In the genomic region with DNA sequence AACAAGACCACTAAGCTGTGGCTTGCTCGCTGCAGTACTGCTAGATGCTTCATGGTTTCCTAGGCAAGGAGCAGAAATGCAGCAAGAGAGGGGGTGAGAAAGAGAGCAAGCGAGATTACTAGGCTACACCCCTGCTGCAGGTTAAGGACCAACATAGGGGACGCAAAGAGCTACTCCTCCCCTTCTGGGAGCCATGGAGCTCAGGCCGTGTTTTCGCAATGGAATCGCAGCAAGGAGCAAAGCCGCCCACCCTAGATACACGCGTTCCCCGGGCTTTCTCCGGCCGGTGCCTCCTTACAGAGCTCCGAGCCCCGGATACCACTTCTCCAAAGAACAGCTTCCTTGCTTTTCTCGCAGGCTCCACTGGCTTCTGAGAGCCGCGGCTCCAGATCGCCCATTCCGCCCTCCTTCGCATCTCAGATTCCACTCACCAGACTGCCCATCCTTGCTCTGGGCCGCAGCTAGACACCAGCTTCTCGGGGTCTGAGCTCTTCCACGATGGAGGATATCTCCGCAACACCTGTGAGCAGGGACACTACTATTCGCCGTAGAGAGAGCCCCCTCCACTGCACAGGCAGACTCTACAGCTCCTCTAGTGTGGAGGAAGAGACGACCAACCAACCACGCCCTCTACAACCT, we compare ENCODE assay signal across 8 mouse cellular contexts. TPM values are rescaled to one million over a fixed set of nuclear protein-coding genes. Genes with fewer than 3 reads are reported as not detected.
DNase-seq lines count a peak whose midpoint lies in the region; ATAC-seq lines count a peak whose summit lies in the region.

A gene (minus strand): TSS at position 629 of the 639 bp plus-strand sequence.

- H3K9me3 ChIP-seq in intestine, embryonic 14.5 days (ENCODE audit: control insufficient read depth, low read length): no peaks in the 10 kb centered on the region

- H3K27ac ChIP-seq in intestine, embryonic 14.5 days (ENCODE audit: low read depth): peak within 1 kb of the TSS; percentile 24; the same call in 1 of the 2 replicates

- H3K36me3 ChIP-seq in intestine, embryonic 14.5 days (ENCODE audit: control insufficient read depth, insufficient read depth, low read length): no peaks in the 10 kb centered on the region

- peak within 1 kb of the TSS; percentile 55 for H3K4me2 ChIP-seq in intestine, embryonic 14.5 days (ENCODE audit: low read length)

- peak within 1 kb of the TSS; percentile 38 for H3K9ac ChIP-seq in intestine, embryonic 14.5 days (ENCODE audit: low read length)

- peak; percentile 69 for ATAC-seq in intestine, embryonic 14.5 days (replicated peaks; ENCODE audit: low FRiP score, low TSS enrichment, low read depth)

- H3K4me1 ChIP-seq in intestine, embryonic 14.5 days (replicated peaks; ENCODE audit: control insufficient read depth, insufficient read depth, low read length): no peaks in the 10 kb centered on the region

- WGBS in intestine, embryonic 14.5 days: 1% methylated on average over 28 of the region's 28 CpGs

- peak within 1 kb of the TSS; percentile 48 for H3K4me3 ChIP-seq in intestine, embryonic 14.5 days (ENCODE audit: low read depth, low read length)

- DNase-seq in adrenal gland, adult 18-20 months (ENCODE audit: low spot score in 2 of 2): peak; percentile 23 to 49
- DNase-seq in embryo, embryonic 11 days: peak; percentile 62
- DNase-seq in gastrocnemius, postnatal 4 days (ENCODE audit: low spot score in 2 of 2): peak; percentile 16 to 31
- peak; percentile 82 for DNase-seq in intestine, embryonic 14.5 days (ENCODE audit: low spot score)
- peak; percentile 45 to 53 for DNase-seq in left cerebral cortex, adult 8-10 months (ENCODE audit: low spot score in 2 of 2)
- peak; percentile 61 to 67 for DNase-seq in lung, postnatal 4 days
- DNase-seq in retina, postnatal 7 days (ENCODE audit: low read depth, low spot score): peak; percentile 13
- peak; percentile 35 for DNase-seq in urinary bladder, adult 2 months (ENCODE audit: low spot score)

- no peaks in the 10 kb centered on the region for H3K27me3 ChIP-seq in intestine, embryonic 14.5 days (replicated peaks; ENCODE audit: control insufficient read depth, insufficient read depth, low read length)

RNA-seq across cellular contexts. Expression of the gene that starts here (rescaled TPM):
- total RNA-seq in adrenal gland, adult 18-20 months (2021): 10 to 100 TPM; 58.9 to 64.8 TPM
- 10 to 100 TPM; 29.9 to 40.0 TPM for total RNA-seq in gastrocnemius, postnatal 4 days (2021)
- polyA plus RNA-seq in intestine, embryonic 14.5 days (2014; fragmentation: Nextera tagmentation; extraction: Ambion mirVana): 35.5 and 41.7 TPM in 2 replicates
- total RNA-seq in left cerebral cortex, adult 8-10 months (2022): 100 to 1,000 TPM in 2 of 4 experiments, 10 to 100 TPM in 2; 93.1 to 117 (median 102) TPM
- 146 and 197 TPM in 2 replicates for polyA plus RNA-seq in urinary bladder, adult 2 months (2012; rRNA removed)

Comparison
In these comparisons a context has a peak if more than half of its experiments do, and no peak if none do; other contexts are left out.
1. Peak in every context shown above with its lines: DNase-seq, ATAC-seq, H3K4me3 ChIP-seq and H3K27ac ChIP-seq.
2. DNase-seq: peak in every context shown above with its lines; median percentile 82 in intestine, embryonic 14.5 days; 64 in lung, postnatal 4 days; 62 in embryo, embryonic 11 days; 49 in left cerebral cortex, adult 8-10 months; 36 in adrenal gland, adult 18-20 months; 35 in urinary bladder, adult 2 months; 24 in gastrocnemius, postnatal 4 days; 13 in retina, postnatal 7 days.